Mouse (Mus musculus): ENCODE measurements at regions not wholly inside any gene's neighbourhood (a gene's known extent, or its start where the extent isn't known, plus 50 kb on each side); places are given as distances from the start of the nearest gene placed in this dataset.

DNA sequence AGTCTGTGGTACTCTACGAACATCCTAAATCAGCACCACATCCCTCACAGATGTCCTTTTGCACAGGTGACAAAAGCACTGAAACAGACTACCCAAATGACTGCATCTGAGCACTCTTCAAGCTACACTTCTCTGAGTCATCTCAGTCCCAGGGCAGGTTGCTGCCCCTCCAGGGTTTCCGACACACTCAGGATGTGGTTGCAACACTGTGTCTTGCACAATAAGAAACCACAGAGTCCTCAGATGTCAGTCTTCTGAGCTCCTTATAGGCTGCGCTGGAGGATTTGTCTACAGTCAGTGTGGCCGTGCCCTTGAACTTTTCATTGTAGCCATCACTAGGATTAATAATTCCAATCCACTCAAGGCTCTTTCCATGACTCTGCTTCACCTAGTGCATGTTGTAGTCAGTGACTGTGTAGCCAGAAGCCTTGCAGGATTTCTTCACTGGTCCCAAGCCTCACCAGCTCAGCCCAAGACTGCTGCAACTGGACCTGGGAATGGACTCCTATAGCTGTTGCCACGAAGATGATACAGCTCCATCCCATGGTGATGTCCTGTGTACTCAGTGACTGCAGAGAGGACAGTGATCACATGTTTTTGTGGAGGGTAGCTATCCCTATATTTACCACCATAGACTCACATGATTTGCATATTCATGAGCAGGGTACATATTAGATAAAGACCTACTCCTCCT is 1103.3 kb upstream of the Tenm3 start:
- Histone ChIP-seq H3K4me3 (no peak overlapping the region), H3K36me3 (no peaks in the 10 kb centered on the region), H3K9ac (no peak overlapping the region), H3K9me3 (no peaks in the 10 kb centered on the region), H3K4me2 (replicated peaks) (no peak overlapping the region), H3K27ac (no peak overlapping the region), H3K27me3 (no peaks in the 10 kb centered on the region), H3K4me1 (no peaks in the 10 kb centered on the region)
- WGBS = 87% methylated on average over 5 of the region's 5 CpGs
- ATAC-seq (ENCODE audit: low FRiP score, low read depth) = no peak

DNA sequence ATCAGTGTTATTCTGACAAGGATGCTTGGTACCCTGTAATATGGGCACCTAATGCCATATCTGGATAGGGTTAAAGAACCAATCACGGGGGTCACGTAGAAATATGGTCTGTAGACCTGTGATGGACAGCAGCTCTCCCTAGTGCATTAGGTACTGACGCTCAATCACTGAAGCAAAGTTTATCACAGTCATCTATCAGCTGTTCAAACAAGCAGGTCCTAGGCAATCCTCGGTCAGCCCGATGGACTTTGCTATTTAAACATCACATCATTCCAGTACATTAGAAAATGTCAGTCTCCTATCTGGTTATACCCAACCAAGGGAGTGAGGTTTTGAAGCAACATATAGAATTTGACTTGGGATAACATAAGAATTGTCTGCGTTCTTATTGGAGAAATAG is 1088.4 kb upstream of the Tenm3 start:
- no peaks in the 10 kb centered on the region for H3K4me1 ChIP-seq
- H3K4me2 ChIP-seq (replicated peaks) = no peak overlapping the region
- no peaks in the 10 kb centered on the region for H3K36me3 ChIP-seq
- no peak overlapping the region for H3K9ac ChIP-seq
- H3K27ac ChIP-seq = no peak overlapping the region
- no peak for ATAC-seq (ENCODE audit: low FRiP score, low read depth)
- no peaks in the 10 kb centered on the region for H3K27me3 ChIP-seq
- no peak overlapping the region for H3K4me3 ChIP-seq
- 89% methylated on average over 6 of the region's 6 CpGs for WGBS
- H3K9me3 ChIP-seq = no peaks in the 10 kb centered on the region

DNA sequence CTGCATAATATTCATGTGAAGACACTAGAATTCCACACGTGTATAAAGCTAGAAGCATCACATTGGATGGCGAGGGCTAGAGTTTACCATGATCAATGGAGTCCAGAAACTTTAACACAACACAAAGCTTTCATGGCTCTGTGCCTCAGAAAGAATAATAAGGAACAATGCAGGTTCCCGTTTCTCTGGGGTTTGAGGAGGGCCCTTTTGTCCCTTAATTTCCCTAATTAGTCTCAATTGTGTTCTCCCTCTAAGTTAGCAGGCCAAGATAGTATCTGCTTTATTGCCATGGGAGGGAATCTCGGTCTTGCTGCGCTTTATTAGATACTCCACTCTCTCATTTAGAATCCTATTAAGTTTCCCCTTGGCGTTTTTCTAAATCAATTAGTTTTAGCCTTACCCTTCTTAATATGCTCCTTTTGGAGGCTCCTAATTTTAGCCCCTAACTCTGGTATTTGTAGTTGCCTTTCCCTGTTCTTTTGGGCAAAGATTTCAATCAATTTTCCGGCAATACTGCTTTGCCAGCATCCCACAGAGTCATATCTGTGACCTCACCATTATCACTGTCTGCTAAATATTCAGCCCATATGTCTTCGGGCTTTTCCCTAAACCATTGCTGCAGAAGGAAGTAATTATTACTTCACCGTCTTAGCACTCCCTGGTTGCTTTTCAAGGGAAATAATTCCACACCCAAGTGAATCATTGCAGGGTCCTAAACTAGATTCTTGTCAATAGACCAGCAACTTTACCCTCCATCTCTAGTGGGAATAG is 1082.8 kb upstream of the Tenm3 start:
- Histone ChIP-seq H3K4me1 (0 out of 2 replicates have a peak, but pooled peaks cover 3% of the 10 kb centered on the region), H3K9me3 (no peaks in the 10 kb centered on the region), H3K4me3 (no peak overlapping the region), H3K27ac (no peak overlapping the region), H3K27me3 (no peaks in the 10 kb centered on the region), H3K4me2 (replicated peaks) (no peak overlapping the region), H3K9ac (no peak overlapping the region), H3K36me3 (no peaks in the 10 kb centered on the region)
- no peak for ATAC-seq (ENCODE audit: low FRiP score, low read depth)
- WGBS = 33% methylated on average over 9 of the region's 9 CpGs

DNA sequence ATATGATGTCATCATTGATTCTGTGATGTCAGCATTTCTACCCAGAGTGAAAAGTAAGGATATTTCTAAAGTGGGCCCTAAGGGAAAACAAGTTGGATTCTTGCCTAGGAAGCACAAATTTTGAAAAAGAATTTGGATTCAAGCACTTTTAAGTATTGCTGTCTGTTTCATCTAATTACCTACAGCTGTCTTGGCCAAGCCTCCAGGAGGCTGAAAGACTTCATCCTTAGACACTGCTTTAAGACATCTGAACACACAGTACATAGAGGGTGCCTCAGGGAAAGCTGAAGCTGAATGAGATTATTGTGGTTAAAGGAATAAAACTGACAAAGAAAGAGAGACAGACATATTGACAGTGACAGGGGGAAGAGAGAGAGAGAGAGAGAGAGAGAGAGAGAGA is 1061.3 kb upstream of the Tenm3 start:
- Histone ChIP-seq H3K9ac (no peak overlapping the region), H3K4me2 (replicated peaks) (no peak overlapping the region), H3K36me3 (no peaks in the 10 kb centered on the region), H3K4me1 (peaks cover 12% of the 10 kb centered on the region), H3K4me3 (no peak overlapping the region), H3K9me3 (no peaks in the 10 kb centered on the region; the same call in 1 of the 2 replicates), H3K27ac (no peak overlapping the region), H3K27me3 (no peaks in the 10 kb centered on the region)
- ATAC-seq (ENCODE audit: low FRiP score, low read depth) = peak; percentile 61; the same call in 1 of the 2 replicates

DNA sequence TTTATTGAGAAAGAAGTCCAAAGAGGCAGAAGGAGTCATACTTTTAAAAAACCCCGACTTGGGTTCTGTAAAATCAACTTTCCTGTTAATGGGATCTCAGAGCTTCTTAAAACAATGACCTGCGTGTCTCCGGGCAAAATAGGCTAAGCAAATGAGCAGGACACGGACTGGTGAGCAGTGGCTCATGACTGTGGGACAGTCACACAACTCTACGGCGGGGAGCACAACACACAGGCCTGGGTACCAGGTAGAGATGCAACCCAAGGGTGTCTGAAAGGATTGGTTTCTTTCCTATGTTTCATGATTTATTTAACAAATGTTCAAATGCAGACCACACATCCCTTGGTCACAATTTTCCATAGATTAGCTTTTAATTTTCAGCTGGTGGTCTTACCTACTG is 1058.3 kb upstream of the Tenm3 start:
- H3K27ac ChIP-seq = peak overlapping the region; percentile 52; the same call in 1 of the 2 replicates
- no peaks in the 10 kb centered on the region for H3K27me3 ChIP-seq
- H3K9ac ChIP-seq = no peak overlapping the region
- no peak overlapping the region for H3K4me3 ChIP-seq
- peak; percentile 51; the same call in 1 of the 2 replicates for ATAC-seq (ENCODE audit: low FRiP score, low read depth)
- no peaks in the 10 kb centered on the region for H3K36me3 ChIP-seq
- H3K4me2 ChIP-seq (replicated peaks) = peak overlapping the region; percentile 31
- H3K9me3 ChIP-seq = no peaks in the 10 kb centered on the region; the same call in 1 of the 2 replicates
- peaks cover 12% of the 10 kb centered on the region for H3K4me1 ChIP-seq
- 29% methylated on average over 6 of the region's 6 CpGs for WGBS

DNA sequence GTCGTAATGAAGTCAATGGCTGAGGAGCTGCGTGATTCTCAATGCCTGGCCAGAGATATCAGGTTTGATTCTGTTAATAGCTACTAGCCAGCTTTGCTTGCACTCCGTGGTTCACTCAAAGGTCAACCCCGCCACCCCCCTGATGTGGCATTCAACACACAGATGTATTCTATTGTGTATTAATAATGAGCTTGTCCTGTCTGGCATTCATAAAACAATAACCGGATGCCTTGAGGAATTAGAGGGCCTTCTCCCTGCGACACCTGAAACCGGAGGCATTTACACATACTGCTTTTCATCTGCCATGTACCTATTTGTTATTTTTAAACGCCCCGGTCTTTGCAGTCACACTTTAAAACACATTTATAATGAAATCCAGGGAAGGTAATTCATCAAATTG is 1057.8 kb upstream of the Tenm3 start:
- peak; percentile 57; the same call in 1 of the 2 replicates for ATAC-seq (ENCODE audit: low FRiP score, low read depth)
- 19% methylated on average over 9 of the region's 9 CpGs for WGBS
- no peaks in the 10 kb centered on the region; the same call in 1 of the 2 replicates for H3K9me3 ChIP-seq
- H3K4me1 ChIP-seq = peaks cover 12% of the 10 kb centered on the region
- H3K4me3 ChIP-seq = no peak overlapping the region
- H3K27ac ChIP-seq = no peak overlapping the region
- no peak overlapping the region for H3K9ac ChIP-seq
- peak overlapping the region; percentile 37 for H3K4me2 ChIP-seq (replicated peaks)
- no peaks in the 10 kb centered on the region for H3K27me3 ChIP-seq
- no peaks in the 10 kb centered on the region for H3K36me3 ChIP-seq

Measured in limb, embryonic 13.5 days (tissue).